Mouse (Mus musculus) T-helper 17 cell (primary cell): ENCODE results near the gene Trio.

Experiments
- in situ Hi-C, 2 experiments: fragments of 300-600 bp; cut with MboI, MseI; formaldehyde crosslinking; loops; 1 replicate in 1 of 2; 2 replicates in 1 of 2; pipeline ENCODE4 v1.15.1; 2025; ENCODE audit warnings: high pct_unique_total_duplicates in 2 of 2

Trio gene

DNA sequence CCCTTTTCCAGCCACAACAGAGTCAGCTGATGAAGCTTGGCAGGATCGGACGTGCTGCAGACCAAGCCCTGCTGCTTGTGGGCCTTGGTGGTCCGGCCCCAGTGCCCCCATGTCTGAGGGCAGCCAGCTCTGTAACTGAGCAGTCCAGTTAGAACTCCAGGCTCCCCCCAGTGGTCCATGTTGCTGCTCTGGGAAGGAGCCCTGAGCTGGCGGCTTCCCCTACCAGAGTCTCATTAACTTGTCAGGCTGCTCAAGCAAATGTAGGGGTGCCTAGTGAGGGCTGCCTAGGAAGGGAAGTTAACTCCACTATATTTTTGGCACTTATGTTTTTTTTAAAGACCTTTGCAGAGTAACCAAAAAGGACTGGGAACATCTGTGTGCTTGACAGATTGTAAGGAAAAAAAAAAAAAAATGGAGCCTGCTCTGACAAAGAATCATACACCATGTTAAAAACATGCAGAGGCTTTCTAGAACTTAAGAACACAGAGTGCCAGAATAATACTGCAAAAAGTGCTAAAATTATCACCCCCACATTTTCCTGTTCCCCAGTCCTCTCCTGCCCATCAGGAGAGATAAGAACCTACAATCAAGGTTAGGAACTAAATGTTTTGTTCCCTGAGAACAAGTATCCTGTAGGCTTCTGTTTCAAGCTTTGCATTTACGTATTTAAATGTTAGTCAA, 216.9 kb downstream of the Trio start:
- in situ Hi-C loops, result no loop called here

GRCm38 (mm10) chr15:27806219-27806618, 219.4 kb downstream of the Trio start:
- in situ Hi-C loops, result no loop called here

DNA sequence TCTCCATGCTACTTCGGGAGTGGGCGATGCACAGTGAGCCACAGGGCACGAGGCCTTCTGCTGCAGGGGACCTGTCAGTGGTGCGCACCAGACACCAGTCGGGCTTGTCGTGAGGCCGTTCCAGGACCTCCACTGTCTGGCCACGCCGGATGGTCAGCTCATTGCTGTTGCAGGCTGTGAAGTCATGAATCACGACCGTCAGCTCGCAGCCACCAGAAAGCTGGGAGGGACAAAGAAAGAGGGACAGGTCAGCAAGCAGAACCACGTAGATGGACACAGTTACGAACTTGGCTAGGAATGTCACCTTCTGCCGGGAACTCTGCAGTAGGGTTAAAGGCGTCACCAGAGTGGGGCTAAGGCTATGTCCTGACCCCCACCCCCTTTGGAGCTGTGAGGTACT, 220.0 kb downstream of the Trio start:
- in situ Hi-C loops, result no loop called here

- in situ Hi-C loops, result no loop called here
These were observed 221.2 kb downstream of the Trio start for GRCm38 (mm10) chr15:27804447-27804846.

DNA sequence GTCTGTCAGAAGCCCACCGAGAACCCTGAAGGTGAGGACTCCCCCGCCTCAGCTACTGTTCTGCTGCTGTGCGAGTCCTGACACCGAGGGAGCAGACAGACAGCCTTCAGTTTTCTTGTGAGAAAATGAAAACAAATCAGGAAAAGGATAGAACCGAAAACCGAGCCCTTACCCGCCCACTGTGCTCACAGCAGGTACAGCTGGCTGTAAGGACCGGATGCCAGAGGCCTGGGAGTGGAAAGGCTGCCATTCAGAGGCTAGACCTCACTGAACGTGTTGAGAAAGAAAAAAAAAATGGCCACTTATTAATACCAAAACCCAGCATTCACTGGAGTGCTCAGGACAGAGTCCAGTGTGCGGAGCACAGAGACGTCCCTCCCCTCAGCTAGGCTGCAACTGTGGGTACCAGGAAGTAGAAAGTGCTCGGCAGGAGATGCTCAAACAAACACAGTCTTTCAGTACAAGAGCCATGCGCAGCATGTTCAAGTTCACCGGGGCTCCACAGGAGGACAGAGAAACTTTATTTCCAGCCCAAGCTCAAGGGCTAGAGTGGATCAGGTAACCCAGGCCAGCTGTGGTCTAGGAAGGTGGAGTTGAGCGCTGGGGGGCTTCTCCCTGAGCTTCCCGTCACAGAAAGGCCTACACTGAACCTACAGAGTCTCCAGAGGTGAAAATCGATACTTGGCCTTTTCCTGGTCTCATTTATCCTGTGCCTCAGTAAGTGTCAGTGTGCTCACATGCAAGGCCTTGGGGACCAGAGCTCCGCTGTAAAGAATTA, 221.9 kb downstream of the Trio start:
- in situ Hi-C loops, result no loop called here

DNA sequence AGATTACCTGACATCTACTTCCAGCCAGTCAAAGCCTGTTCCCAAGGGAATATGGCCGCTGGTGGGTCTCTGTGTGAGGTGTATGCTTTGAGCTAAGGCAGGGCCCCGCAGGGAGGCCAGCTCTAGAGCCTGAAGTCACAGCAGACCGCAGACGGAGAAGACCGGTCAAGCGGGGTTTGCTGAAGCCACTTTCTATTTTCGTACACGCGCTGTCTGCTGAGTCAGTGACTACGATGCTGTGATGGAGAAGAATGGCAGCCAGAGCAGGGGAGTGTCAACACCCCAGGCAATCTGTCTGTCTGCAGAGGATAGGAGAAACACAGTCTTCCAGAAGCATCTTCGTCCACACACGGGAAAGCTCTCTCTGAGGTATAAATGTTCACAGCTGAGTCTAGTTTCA, 223.4 kb downstream of the Trio start:
- in situ Hi-C loops, result no loop called here

- in situ Hi-C loops, result no loop called here
These were observed 224.5 kb downstream of the Trio start for GRCm38 (mm10) chr15:27801177-27801576.

- in situ Hi-C loops, result no loop called here
These were observed 228.0 kb downstream of the Trio start for GRCm38 (mm10) chr15:27797480-27798155.

- in situ Hi-C loops, result no loop called here
These were observed 228.8 kb downstream of the Trio start for GRCm38 (mm10) chr15:27796868-27797222.

GRCm38 (mm10) chr15:27795942-27796867, 229.4 kb downstream of the Trio start:
- in situ Hi-C loops, result no loop called here

GRCm38 (mm10) chr15:27793284-27793683, 232.4 kb downstream of the Trio start:
- in situ Hi-C loops, result no loop called here

- in situ Hi-C loops, result no loop called here
These were observed 233.2 kb downstream of the Trio start for GRCm38 (mm10) chr15:27792473-27792872.

- in situ Hi-C loops, result no loop called here
These were observed 234.5 kb downstream of the Trio start for GRCm38 (mm10) chr15:27791141-27791540.

DNA sequence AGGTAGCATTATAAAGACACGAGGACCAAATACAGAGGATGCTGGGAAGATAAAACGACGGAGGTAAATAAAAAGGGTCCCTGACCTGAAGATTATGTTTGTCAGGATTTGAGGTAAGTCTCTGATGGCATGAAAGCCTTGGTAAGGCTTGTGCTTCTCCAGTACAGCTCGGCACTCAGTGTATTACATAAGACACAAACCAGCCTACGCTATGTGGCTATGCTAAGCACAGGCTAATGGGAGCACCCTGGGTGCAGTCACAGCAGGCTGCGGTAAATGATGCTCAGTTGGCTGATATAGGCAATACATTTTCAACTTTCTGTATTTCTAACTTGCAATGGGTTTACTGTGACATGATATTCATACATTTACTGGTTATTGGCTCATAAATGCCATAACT, 234.9 kb downstream of the Trio start:
- in situ Hi-C loops, result no loop called here

- in situ Hi-C loops, result no loop called here
These were observed 236.3 kb downstream of the Trio start for GRCm38 (mm10) chr15:27789325-27789724.

- in situ Hi-C loops, result no loop called here
These were observed 237.4 kb downstream of the Trio start for GRCm38 (mm10) chr15:27788122-27788759.

- in situ Hi-C loops, result no loop called here
These were observed 238.5 kb downstream of the Trio start for GRCm38 (mm10) chr15:27787151-27787550.

DNA sequence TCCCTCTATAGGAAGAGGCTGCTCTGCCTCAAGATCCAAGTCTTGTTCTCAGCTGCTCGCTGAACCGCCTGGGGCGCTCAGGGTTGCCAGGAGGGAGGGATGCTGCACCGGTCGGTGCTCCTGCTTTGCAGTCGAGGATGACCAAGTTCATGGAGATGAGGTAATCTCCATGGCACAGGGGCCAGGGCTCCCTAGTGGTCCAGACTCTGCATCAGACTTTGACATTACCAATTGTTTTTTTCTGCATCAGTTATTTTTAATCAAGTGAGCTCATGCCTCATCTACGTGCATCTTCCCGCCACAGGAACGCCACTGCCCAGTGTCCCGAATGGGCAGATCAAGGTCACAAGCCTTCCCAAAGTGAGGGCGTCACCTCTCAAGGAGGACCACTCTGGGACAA, 239.2 kb downstream of the Trio start:
- in situ Hi-C loops, result no loop called here

GRCm38 (mm10) chr15:27785280-27786001, 240.2 kb downstream of the Trio start:
- in situ Hi-C loops, result no loop called here

DNA sequence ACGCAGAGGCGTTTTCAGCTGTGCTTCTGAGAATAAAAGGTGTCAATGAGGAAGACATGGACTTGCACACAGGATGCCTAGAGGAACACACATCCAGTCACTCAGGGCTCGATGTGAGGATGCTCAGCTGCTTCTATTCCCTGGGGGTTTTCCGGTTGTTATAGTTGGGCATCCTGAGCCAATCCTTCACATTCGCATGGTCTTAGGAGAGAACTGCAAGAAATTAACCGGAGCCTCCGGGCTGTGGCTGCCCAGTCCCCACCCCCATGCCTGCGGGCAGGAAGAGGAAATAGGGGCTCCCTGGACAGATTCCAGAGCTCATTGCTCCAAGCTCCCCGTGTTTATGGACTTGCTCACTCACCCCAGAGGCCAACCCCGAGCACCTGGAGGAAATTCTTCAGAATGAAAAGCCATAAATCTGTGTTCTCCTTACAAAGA, 241.5 kb downstream of the Trio start:
- in situ Hi-C loops, result no loop called here
